Mouse (Mus musculus) bone marrow macrophage, adult 2 months (primary cell): Measurements from ENCODE around the gene Krtap4-13. TPM values are rescaled to one million over a fixed set of nuclear protein-coding genes. Genes with fewer than 3 reads are reported as not detected.
"Not testable (repeated sequence)": the region's sequence is repeated elsewhere in the genome, so short reads cannot be mapped to it uniquely, and the experiment has no call there.

ENCODE experiments used
- H3K27ac ChIP-seq: 2 replicates; pipeline ENCODE4 v1.5.1; 2012; ENCODE audit warnings: low read depth, low read length; ENCODE audit not compliant: insufficient read depth
- H3K4me1 ChIP-seq: 2 replicates; pipeline ENCODE4 v1.6.1; 2012; ENCODE audit warnings: low read length; ENCODE audit not compliant: control insufficient read depth, insufficient read depth
- H3K4me3 ChIP-seq: 2 replicates; pipeline ENCODE4 v1.5.1; 2012; ENCODE audit warnings: mild to moderate bottlenecking, low read length, moderate library complexity; ENCODE audit not compliant: insufficient read depth
- CTCF ChIP-seq: IDR thresholded peaks from 2 replicates; pipeline ENCODE4 v1.5.1; 2012; ENCODE audit warnings: low read depth, mild to moderate bottlenecking, low read length, moderate library complexity
- POLR2A ChIP-seq: IDR thresholded peaks from 2 replicates; pipeline ENCODE4 v1.6.1; 2012; ENCODE audit warnings: mild to moderate bottlenecking, low read depth, low read length, borderline replicate concordance
- polyA plus RNA-seq: library from polyadenylated mRNA; stranded (reverse); fragments of >200 nt; gene quantifications from 2 replicates; pipeline ENCODE4 v1.2.4, GENCODE M21; 2012; ENCODE audit not compliant: missing spikeins, insufficient read depth, insufficient read length

Krtap4-13 gene
- polyA plus RNA-seq, 1 experiment: not detected

GRCm38 (mm10) chr11:99793367-99793766 is 16.3 kb downstream of the Krtap4-13 start, which contains the start of gene Gm11596:
TSS of gene Gm11596 (minus strand) at chr11:99793467.
- TF ChIP-seq CTCF: no peak
- TF ChIP-seq POLR2A: no peak
- Histone ChIP-seq H3K27ac (no peak within 1 kb of the TSS), H3K4me1 (no peaks in the 10 kb centered on the region), H3K4me3 (no peak within 1 kb of the TSS)

DNA sequence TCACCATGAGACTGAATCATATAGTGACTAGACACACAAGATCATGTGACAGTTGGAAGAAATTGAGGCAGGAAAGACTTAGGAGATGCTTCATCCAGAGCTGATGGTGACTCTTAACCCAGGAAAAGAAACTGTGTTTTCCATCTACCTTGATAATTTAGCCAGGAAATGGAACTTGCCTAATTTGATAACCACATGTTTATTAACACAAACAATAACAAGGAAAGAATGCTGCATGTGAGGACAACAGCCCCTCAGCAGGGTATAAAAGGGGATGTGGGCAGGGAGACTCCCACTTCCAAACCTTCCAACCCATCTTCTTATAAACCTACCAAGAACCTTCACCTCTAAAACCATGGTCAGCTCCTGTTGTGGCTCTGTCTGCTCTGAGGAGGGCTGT is 24.8 kb downstream of the Krtap4-13 start, which contains the start of gene Krtap4-9:
Krtap4-9 (plus strand) TSS at position 301 of the 400 bp plus-strand sequence.
- not testable (repeated sequence) for H3K27ac ChIP-seq

GRCm38 (mm10) chr11:99780604-99781003 is 29.1 kb downstream of the Krtap4-13 start, which contains the start of gene Krtap4-8:
TSS of gene Krtap4-8 (minus strand) at chr11:99780704.
- no peak for TF ChIP-seq CTCF
- no peak for TF ChIP-seq POLR2A
- H3K4me3 ChIP-seq: no peak within 1 kb of the TSS
- H3K4me1 ChIP-seq: no peaks in the 10 kb centered on the region
- no peak within 1 kb of the TSS for H3K27ac ChIP-seq

More for the DNA sequence above, 24.8 kb downstream of the Krtap4-13 start, which contains the start of gene Krtap4-9:
- not testable (repeated sequence) for H3K4me3 ChIP-seq, H3K4me1 ChIP-seq

GRCm38 (mm10) chr11:99778401-99778800 is 31.3 kb downstream of the Krtap4-13 start:
- TF ChIP-seq CTCF: no peak
- no peak for TF ChIP-seq POLR2A

DNA sequence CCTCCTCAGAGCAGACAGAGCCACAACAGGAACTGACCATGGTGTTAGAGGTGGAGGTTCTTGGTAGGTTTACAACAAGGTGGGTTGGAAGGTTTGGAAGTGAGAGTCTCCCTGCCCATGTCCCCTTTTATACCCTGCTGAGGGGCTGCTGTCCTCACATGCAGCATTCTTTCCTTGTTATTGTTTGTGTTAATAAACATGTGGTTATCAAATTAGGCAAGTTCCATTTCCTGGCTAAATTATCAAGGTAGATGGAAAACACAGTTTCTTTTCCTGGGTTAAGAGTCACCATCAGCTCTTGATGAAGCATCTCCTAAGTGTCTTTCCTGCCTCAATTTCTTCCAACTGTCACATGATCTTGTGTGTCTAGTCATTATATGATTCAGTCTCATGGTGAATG is 36.9 kb downstream of the Krtap4-13 start, which contains the start of gene Gm11595:
Gm11595 (minus strand) TSS at position 101 of the 400 bp plus-strand sequence.
- not testable (repeated sequence) for H3K4me3 ChIP-seq, H3K27ac ChIP-seq, H3K4me1 ChIP-seq

More at GRCm38 (mm10) chr11:99778401-99778800, 31.3 kb downstream of the Krtap4-13 start:
- Histone ChIP-seq H3K4me1 (no peaks in the 10 kb centered on the region), H3K4me3 (no peak overlapping the region), H3K27ac (no peak overlapping the region)

- TF ChIP-seq CTCF (no peak), POLR2A (no peak)
- no peak overlapping the region for H3K4me3 ChIP-seq
- no peak overlapping the region for H3K27ac ChIP-seq
- no peaks in the 10 kb centered on the region for H3K4me1 ChIP-seq
These were observed 41.3 kb downstream of the Krtap4-13 start for GRCm38 (mm10) chr11:99768410-99768809.

Other genes starting within 250 kb of the Krtap4-13 start
- not detected in 2 replicates for gene Krtap3-1, start 243.3 kb downstream of the Krtap4-13 start, polyA plus RNA-seq
- not detected in 2 replicates for gene Krtap1-5, start 228.9 kb downstream of the Krtap4-13 start, polyA plus RNA-seq
- not detected in 2 replicates for gene Krtap1-4, start 226.2 kb downstream of the Krtap4-13 start, polyA plus RNA-seq
- gene Krtap1-3, start 218.6 kb downstream of the Krtap4-13 start, polyA plus RNA-seq: not detected in 2 replicates
- not detected in 2 replicates for gene Krtap9-3, start 211.8 kb downstream of the Krtap4-13 start, polyA plus RNA-seq
- not detected in 2 replicates for gene Gm11938, start 206.6 kb downstream of the Krtap4-13 start, polyA plus RNA-seq
- gene Gm11937, start 199.7 kb downstream of the Krtap4-13 start, polyA plus RNA-seq: not detected in 2 replicates
- not detected in 2 replicates for gene Krtap2-4, start 195.0 kb downstream of the Krtap4-13 start, polyA plus RNA-seq
- gene Gm11562, start 189.5 kb downstream of the Krtap4-13 start, polyA plus RNA-seq: not detected in 2 replicates
- gene Krtap4-1, start 181.7 kb downstream of the Krtap4-13 start, polyA plus RNA-seq: not detected in 2 replicates
- gene Krtap4-2, start 174.8 kb downstream of the Krtap4-13 start, polyA plus RNA-seq: not detected in 2 replicates
- gene Krtap4-7, start 165.8 kb downstream of the Krtap4-13 start, polyA plus RNA-seq: not detected in 2 replicates
- not detected in 2 replicates for gene Gm11555, start 159.7 kb downstream of the Krtap4-13 start, polyA plus RNA-seq
- not detected in 2 replicates for gene Gm11563, start 150.9 kb downstream of the Krtap4-13 start, polyA plus RNA-seq
- gene Krtap4-6, start 143.9 kb downstream of the Krtap4-13 start, polyA plus RNA-seq: not detected in 2 replicates
- not detected in 2 replicates for gene Gm14190, start 119.2 kb downstream of the Krtap4-13 start, polyA plus RNA-seq
- not detected in 2 replicates for gene Gm14180, start 75.6 kb downstream of the Krtap4-13 start, polyA plus RNA-seq
- not detected in 2 replicates for gene Gm11595, start 37.0 kb downstream of the Krtap4-13 start, polyA plus RNA-seq
- gene Krtap4-8, start 29.2 kb downstream of the Krtap4-13 start, polyA plus RNA-seq: not detected in 2 replicates
- gene Krtap4-9, start 24.7 kb downstream of the Krtap4-13 start, polyA plus RNA-seq: not detected in 2 replicates
- not detected in 2 replicates for gene Gm11596, start 16.4 kb downstream of the Krtap4-13 start, polyA plus RNA-seq
- gene Gm11569, start 11.0 kb downstream of the Krtap4-13 start, polyA plus RNA-seq: not detected in 2 replicates
- gene Gm11554, start 5.4 kb downstream of the Krtap4-13 start, polyA plus RNA-seq: not detected in 2 replicates
- gene Gm11564, start 5.8 kb upstream of the Krtap4-13 start, polyA plus RNA-seq: not detected in 2 replicates
- gene 2300003K06Rik, start 28.2 kb upstream of the Krtap4-13 start, polyA plus RNA-seq: not detected in 2 replicates
- not detected in 2 replicates for gene Krtap4-16, start 41.7 kb upstream of the Krtap4-13 start, polyA plus RNA-seq
- gene Gm11568, start 48.0 kb upstream of the Krtap4-13 start, polyA plus RNA-seq: not detected in 2 replicates
- not detected in 2 replicates for gene Gm11559, start 54.6 kb upstream of the Krtap4-13 start, polyA plus RNA-seq
- gene Krtap9-1, start 63.5 kb upstream of the Krtap4-13 start, polyA plus RNA-seq: not detected in 2 replicates
- gene Gm11567, start 69.3 kb upstream of the Krtap4-13 start, polyA plus RNA-seq: not detected in 2 replicates
- gene Krtap31-1, start 98.0 kb upstream of the Krtap4-13 start, polyA plus RNA-seq: not detected in 2 replicates
- not detected in 2 replicates for gene Gm11565, start 104.9 kb upstream of the Krtap4-13 start, polyA plus RNA-seq
- gene Krtap31-2, start 126.4 kb upstream of the Krtap4-13 start, polyA plus RNA-seq: not detected in 2 replicates
- not detected in 2 replicates for gene Krtap9-5, start 138.6 kb upstream of the Krtap4-13 start, polyA plus RNA-seq
- gene Krtap29-1, start 169.2 kb upstream of the Krtap4-13 start, polyA plus RNA-seq: not detected in 2 replicates
- not detected in 2 replicates for gene Krtap16-1, start 176.7 kb upstream of the Krtap4-13 start, polyA plus RNA-seq
- gene Krtap17-1, start 184.1 kb upstream of the Krtap4-13 start, polyA plus RNA-seq: not detected in 2 replicates
- not detected in 2 replicates for gene Krt33a, start 206.3 kb upstream of the Krtap4-13 start, polyA plus RNA-seq
- gene Krt33b, start 220.0 kb upstream of the Krtap4-13 start, polyA plus RNA-seq: not detected in 2 replicates
- not detected in 2 replicates for gene Krt34, start 231.7 kb upstream of the Krtap4-13 start, polyA plus RNA-seq
- gene Krt31, start 240.7 kb upstream of the Krtap4-13 start, polyA plus RNA-seq: not detected in 2 replicates